Mouse (Mus musculus) embryonic facial prominence, embryonic 14.5 days (tissue): ENCODE measurements around the gene Vmn2r92. TPM values are rescaled to one million over a fixed set of nuclear protein-coding genes. Genes with fewer than 3 reads are reported as not detected.
"Not testable (repeated sequence)": the region's sequence is repeated elsewhere in the genome, so short reads cannot be mapped to it uniquely, and the experiment has no call there.

Experiments used
- ATAC-seq: fragments of 200-750 bp; cut with Nextera tagmentation; 2 replicates; pipeline ENCODE4 v1.8.0; 2017; ENCODE audit warnings: low read depth, moderate number of reproducible peaks, moderate TSS enrichment
- DNase-seq: peaks from one replicate; pipeline ENCODE4 v3.0.0-alpha.2; 2015; ENCODE audit warnings: low spot score
- H3K27ac ChIP-seq: fragments of 300-500 bp; sonication (generic); replicated peaks from 2 replicates; pipeline ENCODE4 v1.5.1; 2014; ENCODE audit warnings: low read depth, mild to moderate bottlenecking, low read length, moderate library complexity
- H3K27me3 ChIP-seq: fragments of 300-500 bp; sonication (generic); replicated peaks from 2 replicates; pipeline ENCODE4 v1.6.1; 2014; ENCODE audit warnings: low read length; ENCODE audit not compliant: control insufficient read depth, insufficient read depth
- H3K36me3 ChIP-seq: fragments of 300-500 bp; sonication (generic); 2 replicates; pipeline ENCODE4 v1.6.1; 2014; ENCODE audit warnings: low read length, mixed read lengths; ENCODE audit not compliant: control insufficient read depth, insufficient read depth
- H3K4me1 ChIP-seq: fragments of 300-500 bp; sonication (generic); 2 replicates; pipeline ENCODE4 v1.6.1; 2014; ENCODE audit warnings: antibody characterized with exemption, low read length; ENCODE audit not compliant: control insufficient read depth, insufficient read depth
- H3K4me2 ChIP-seq: fragments of 300-500 bp; sonication (generic); 2 replicates; pipeline ENCODE4 v1.6.1; 2014; ENCODE audit warnings: low read depth, mild to moderate bottlenecking, low read length, moderate library complexity, mixed read lengths
- H3K4me3 ChIP-seq: fragments of 300-500 bp; sonication (generic); 2 replicates; pipeline ENCODE4 v1.5.1; 2014; ENCODE audit warnings: low read depth, mild to moderate bottlenecking, low read length
- H3K9ac ChIP-seq: fragments of 300-500 bp; sonication (generic); 2 replicates; pipeline ENCODE4 v1.6.1; 2014; ENCODE audit warnings: low read depth, mild to moderate bottlenecking, low read length, moderate library complexity, mixed read lengths
- H3K9me3 ChIP-seq: fragments of 300-500 bp; sonication (generic); 2 replicates; pipeline ENCODE4 v1.6.1; 2016; ENCODE audit warnings: low read length; ENCODE audit not compliant: control insufficient read depth
- WGBS: fragments of 180-500 bp; shearing (Covaris S2); extraction: QIAGEN DNeasy Blood & Tissue Kit; methylation state at CpG from one replicate; pipeline ENCODE4 v1.1.7; 2014; 5-methylcytosine and 5-hydroxymethylcytosine counted together
- polyA plus RNA-seq: library from polyadenylated mRNA; unstranded; fragments of >200 nt; fragmentation: Nextera tagmentation; extraction: Ambion mirVana; gene quantifications from 2 replicates; pipeline ENCODE4 v1.2.1, GENCODE M21; 2014

Gene Vmn2r92
- polyA plus RNA-seq: not detected in 2 replicates

DNA sequence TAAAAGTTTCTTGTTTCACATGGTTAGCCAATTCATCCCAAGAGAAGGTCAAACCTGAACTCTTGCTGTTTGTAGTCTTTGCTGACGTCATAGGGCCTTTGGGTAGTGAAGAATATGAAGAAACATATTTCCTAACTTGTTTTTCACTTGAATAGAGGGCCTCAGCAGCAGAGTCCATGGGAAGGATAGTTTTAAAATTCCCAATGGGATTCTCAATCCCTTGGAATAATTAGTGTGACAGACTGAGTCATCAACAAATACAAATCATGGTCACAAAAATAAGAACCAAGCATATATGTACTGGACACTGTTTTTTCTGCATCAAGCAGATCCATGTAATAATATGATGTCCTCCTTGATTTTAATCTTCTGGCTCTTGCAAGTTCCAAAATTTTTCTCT lies at the start of gene Vmn2r92:
TSS of gene Vmn2r92 (plus strand) at position 301 of the 400 bp plus-strand sequence.
- H3K4me1 ChIP-seq, DNase-seq, H3K27me3 ChIP-seq, H3K9me3 ChIP-seq, H3K4me3 ChIP-seq, H3K27ac ChIP-seq, ATAC-seq, H3K9ac ChIP-seq, H3K4me2 ChIP-seq, H3K36me3 ChIP-seq: not testable (repeated sequence)
- 67% methylated on average over 1 of the region's 1 CpGs for WGBS

- ATAC-seq: not testable (repeated sequence)
These were observed 49.4 kb upstream of the Vmn2r92 start for GRCm38 (mm10) chr17:18102265-18102664.

GRCm38 (mm10) chr17:18161194-18161593 lies 9.5 kb downstream of the Vmn2r92 start:
- not testable (repeated sequence) for H3K27ac ChIP-seq, H3K27me3 ChIP-seq, H3K9ac ChIP-seq, H3K36me3 ChIP-seq, H3K4me1 ChIP-seq, H3K9me3 ChIP-seq, ATAC-seq, DNase-seq, H3K4me2 ChIP-seq, H3K4me3 ChIP-seq
- 75% methylated on average over 2 of the region's 2 CpGs for WGBS

More at GRCm38 (mm10) chr17:18102265-18102664, 49.4 kb upstream of the Vmn2r92 start:
- not testable (repeated sequence) for H3K27ac ChIP-seq, H3K4me1 ChIP-seq, H3K9me3 ChIP-seq, H3K36me3 ChIP-seq, H3K27me3 ChIP-seq, H3K4me2 ChIP-seq, H3K9ac ChIP-seq, DNase-seq, H3K4me3 ChIP-seq
- 83% methylated on average over 3 of the region's 3 CpGs for WGBS

GRCm38 (mm10) chr17:18189732-18190131 lies 38.0 kb downstream of the Vmn2r92 start:
- H3K9ac ChIP-seq: no peak overlapping the region
- no peaks in the 10 kb centered on the region for H3K9me3 ChIP-seq
- DNase-seq (no peak), ATAC-seq (no peak)
- H3K4me2 ChIP-seq: no peak overlapping the region
- H3K4me1 ChIP-seq: no peaks in the 10 kb centered on the region
- H3K4me3 ChIP-seq: no peak overlapping the region
- H3K27ac ChIP-seq: no peak overlapping the region
- WGBS: 78% methylated on average over 1 of the region's 1 CpGs
- no peaks in the 10 kb centered on the region for H3K36me3 ChIP-seq
- no peaks in the 10 kb centered on the region for H3K27me3 ChIP-seq

GRCm38 (mm10) chr17:18221300-18221699 lies 69.6 kb downstream of the Vmn2r92 start:
- H3K4me1 ChIP-seq: no peaks in the 10 kb centered on the region
- no peaks in the 10 kb centered on the region for H3K36me3 ChIP-seq
- H3K4me3 ChIP-seq: no peak overlapping the region
- H3K27me3 ChIP-seq: no peaks in the 10 kb centered on the region
- no peak overlapping the region for H3K9ac ChIP-seq
- H3K4me2 ChIP-seq: no peak overlapping the region
- H3K27ac ChIP-seq: no peak overlapping the region
- H3K9me3 ChIP-seq: peaks cover 17% of the 10 kb centered on the region; the same call in 1 of the 2 replicates
- ATAC-seq (no peak), DNase-seq (no peak)

GRCm38 (mm10) chr17:18231996-18232395 lies 80.3 kb downstream of the Vmn2r92 start:
- 0 out of 2 replicates have a peak, but pooled peaks cover 3% of the 10 kb centered on the region for H3K9me3 ChIP-seq
- no peaks in the 10 kb centered on the region for H3K36me3 ChIP-seq
- ATAC-seq: no peak
- H3K9ac ChIP-seq: no peak overlapping the region
- no peak overlapping the region for H3K4me2 ChIP-seq
- WGBS: 94% methylated on average over 2 of the region's 2 CpGs
- no peak overlapping the region for H3K27ac ChIP-seq
- H3K27me3 ChIP-seq: no peaks in the 10 kb centered on the region
- no peak overlapping the region for H3K4me3 ChIP-seq
- no peak for DNase-seq
- no peaks in the 10 kb centered on the region for H3K4me1 ChIP-seq

- ATAC-seq: no peak
- no peaks in the 10 kb centered on the region for H3K4me1 ChIP-seq
- H3K4me2 ChIP-seq: no peak overlapping the region
- H3K4me3 ChIP-seq: no peak overlapping the region
- no peak overlapping the region for H3K9ac ChIP-seq
- DNase-seq: no peak
- no peak overlapping the region for H3K27ac ChIP-seq
- 85% methylated on average over 12 of the region's 14 CpGs for WGBS
- H3K9me3 ChIP-seq: no peaks in the 10 kb centered on the region
- H3K27me3 ChIP-seq: no peaks in the 10 kb centered on the region
- H3K36me3 ChIP-seq: no peaks in the 10 kb centered on the region
These were observed 85.2 kb downstream of the Vmn2r92 start for GRCm38 (mm10) chr17:18236931-18237330.

Other genes starting within 250 kb of the Vmn2r92 start
- not detected in 2 replicates for gene Fpr-rs4, start 130.2 kb upstream of the Vmn2r92 start, polyA plus RNA-seq
- 0.03 TPM in 1 of 2 replicates, not detected in the other for gene Vmn2r124, start 102.5 kb upstream of the Vmn2r92 start, polyA plus RNA-seq
- not detected in 2 replicates for gene Vmn2r91, start 66.9 kb upstream of the Vmn2r92 start, polyA plus RNA-seq
- gene Vmn2r94, start 125.9 kb downstream of the Vmn2r92 start, polyA plus RNA-seq: not detected in 2 replicates
- gene Vmn2r93, start 146.2 kb downstream of the Vmn2r92 start, polyA plus RNA-seq: not detected in 2 replicates